In the genomic region with DNA sequence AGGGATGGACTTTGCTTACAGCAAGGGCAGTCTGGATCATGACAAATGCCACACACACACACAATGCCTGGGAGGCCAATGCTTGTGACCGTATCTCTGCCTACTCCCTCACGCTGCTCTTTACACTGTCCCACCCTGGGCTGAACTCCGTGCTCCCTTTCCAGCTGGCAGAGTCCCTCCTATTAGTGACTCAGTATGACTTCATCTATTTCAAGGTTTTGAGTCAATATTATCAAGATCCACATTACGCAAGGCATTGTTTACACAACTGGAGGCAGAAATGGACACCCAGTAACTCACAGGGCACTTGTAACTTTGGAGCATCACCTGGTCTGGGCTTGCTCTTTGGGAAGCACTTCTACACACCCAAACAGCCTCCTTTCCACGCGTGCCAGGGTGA, we compare ENCODE assay signal across 11 mouse cellular contexts.
DNase-seq lines count a peak whose midpoint lies in the region; ATAC-seq and TF ChIP-seq lines count a peak whose summit lies in the region.
"Had no signal": no experiment of that assay in that cellular context is flagged by ENCODE, and none has a peak within 500 bp of the region (broad histone marks: within the 10 kb centered on the region; RNA-seq: fewer than 3 reads in every experiment).

No protein-coding gene starts in this region.

- ATAC-seq in kidney, embryonic 14.5 days (ENCODE audit: low FRiP score, low TSS enrichment) = 0 out of 2 replicates have a peak, but pooled peaks have one; percentile 10

- TF ChIP-seq POLR2A in myocyte (IDR thresholded peaks at IDR 0.05; ENCODE audit: insufficient read length, low read depth) = peak; percentile 57

- no peak for DNase-seq in kidney, adult 8-10 months
- peak; percentile 49 for DNase-seq in adrenal gland, postnatal 25 days
- DNase-seq in large intestine, adult 2 months (ENCODE audit: low read depth, low spot score) = peak; percentile 90
- no peak for DNase-seq in thymus, postnatal 14 days
- DNase-seq in frontal cortex, postnatal 10 days (ENCODE audit: low spot score in 2 of 2) = no peak
- no peak for DNase-seq in left cerebral cortex, adult 18-20 months (ENCODE audit: low spot score in 2 of 2)

- no peak overlapping the region for H3K4me3 ChIP-seq in kidney, embryonic 14.5 days (ENCODE audit: low read length)
- no peak overlapping the region for H3K4me3 ChIP-seq in myocyte
- H3K4me3 ChIP-seq: embryonic facial prominence, embryonic 12.5 days; heart, embryonic 13.5 days; limb, embryonic 12.5 days had no signal

- no peaks in the 10 kb centered on the region for H3K9me3 ChIP-seq in kidney, embryonic 14.5 days (ENCODE audit: control insufficient read depth, low read length)
- H3K9me3 ChIP-seq: embryonic facial prominence, embryonic 12.5 days; heart, embryonic 13.5 days; limb, embryonic 12.5 days had no signal

- H3K79me2 ChIP-seq in myocyte (ENCODE audit: control insufficient read depth, insufficient read depth) = no peaks in the 10 kb centered on the region

- H3K27me3 ChIP-seq in kidney, embryonic 14.5 days (ENCODE audit: control insufficient read depth, insufficient read depth, low read length) = no peaks in the 10 kb centered on the region
- H3K27me3 ChIP-seq in myocyte (ENCODE audit: control insufficient read depth, insufficient read depth, insufficient read length) = no peaks in the 10 kb centered on the region
- H3K27me3 ChIP-seq: embryonic facial prominence, embryonic 12.5 days; heart, embryonic 13.5 days had no signal

- peaks cover 10% of the 10 kb centered on the region for H3K4me1 ChIP-seq in kidney, embryonic 14.5 days (ENCODE audit: control insufficient read depth, insufficient read depth, low read length)
- H3K4me1 ChIP-seq: embryonic facial prominence, embryonic 12.5 days had no signal

- no peaks in the 10 kb centered on the region for H3K36me3 ChIP-seq in kidney, embryonic 14.5 days (ENCODE audit: control insufficient read depth, insufficient read depth, low read length)
- no peaks in the 10 kb centered on the region for H3K36me3 ChIP-seq in myocyte (ENCODE audit: control insufficient read depth, insufficient read depth)
- H3K36me3 ChIP-seq: embryonic facial prominence, embryonic 12.5 days; heart, embryonic 13.5 days; limb, embryonic 12.5 days had no signal

- no peak overlapping the region for H3K9ac ChIP-seq in kidney, embryonic 14.5 days (ENCODE audit: low read depth, low read length)
- H3K9ac ChIP-seq: embryonic facial prominence, embryonic 12.5 days; heart, embryonic 13.5 days; limb, embryonic 12.5 days had no signal

- H3ac ChIP-seq in myocyte (ENCODE audit: control insufficient read depth, insufficient read length) = no peak overlapping the region

- WGBS in kidney, embryonic 14.5 days = 72% methylated on average over 6 of the region's 6 CpGs
- 19% methylated on average over 6 of the region's 6 CpGs for WGBS in large intestine, adult 2 months

- H3K4me2 ChIP-seq in kidney, embryonic 14.5 days (replicated peaks; ENCODE audit: low read depth, low read length) = no peak overlapping the region
- peak overlapping the region; percentile 74 for H3K4me2 ChIP-seq in myocyte (ENCODE audit: low read depth)
- H3K4me2 ChIP-seq: embryonic facial prominence, embryonic 12.5 days; heart, embryonic 13.5 days; limb, embryonic 12.5 days had no signal

- H3K27ac ChIP-seq in kidney, embryonic 14.5 days (ENCODE audit: low read depth, low read length) = no peak overlapping the region
- H3K27ac ChIP-seq: embryonic facial prominence, embryonic 12.5 days; heart, embryonic 13.5 days; limb, embryonic 12.5 days had no signal

TF ChIP-seq in myocyte, 11 proteins besides CTCF, POLR2A, EP300 and RAD21:
- TF ChIP-seq POLR2AphosphoS2 (IDR thresholded peaks at IDR 0.05; ENCODE audit: insufficient read length, low read depth) (no peak), USF1 (IDR thresholded peaks at IDR 0.05; ENCODE audit: low read depth) (no peak), TCF12 (IDR thresholded peaks at IDR 0.05; ENCODE audit: insufficient read depth, poor library complexity, severe bottlenecking) (peak; percentile 41), MYOG (IDR thresholded peaks at IDR 0.05; ENCODE audit: control insufficient read depth in 1 of 3, insufficient read depth in 1 of 3, insufficient read length in 2 of 3, low read depth in 2 of 3) (peak in 1 of 3 experiments; percentile 27), TCF3 (IDR thresholded peaks at IDR 0.05; ENCODE audit: insufficient read length, low read depth) (no peak), E2F4 (IDR thresholded peaks at IDR 0.05; ENCODE audit: insufficient read depth) (no peak), SRF (IDR thresholded peaks at IDR 0.05; ENCODE audit: control insufficient read depth, insufficient read length, low read depth) (no peak), CEBPB (IDR thresholded peaks at IDR 0.05; ENCODE audit: insufficient read depth, poor library complexity, severe bottlenecking) (peak; percentile 99), REST (IDR thresholded peaks at IDR 0.05; ENCODE audit: insufficient read depth, insufficient read length) (no peak), MAX (IDR thresholded peaks at IDR 0.05; ENCODE audit: low read depth) (no peak), MYOD1 (IDR thresholded peaks at IDR 0.05; ENCODE audit: control insufficient read depth in 1 of 3, insufficient read length in 2 of 3, low read depth in 2 of 3) (peak in 1 of 3 experiments; percentile 54)

Comparison
In these comparisons a context has a peak if more than half of its experiments do, and no peak if none do; other contexts are left out.
1. DNase-seq: peak in adrenal gland, postnatal 25 days (single experiment) and large intestine, adult 2 months (single experiment); none in kidney, adult 8-10 months (0 of 2), thymus, postnatal 14 days (single experiment), frontal cortex, postnatal 10 days (0 of 2) and left cerebral cortex, adult 18-20 months (0 of 2).